Mouse (Mus musculus) R1 (cell line): ENCODE results near the gene Supt5.
A peak's percentile ranks its signal among the peaks of the same experiment; 100 is the strongest.

Source experiments
- DNase-seq: peaks from one replicate; pipeline ENCODE4 v3.0.0-alpha.2; 2018; ENCODE audit warnings: low read depth, low spot score

Gene Supt5

GRCm38 (mm10) chr7:28374647-28375046 is 36.1 kb upstream of the Supt5 start:
- no peak for DNase-seq

GRCm38 (mm10) chr7:28373891-28374495 is 35.4 kb upstream of the Supt5 start:
- no peak for DNase-seq

DNA sequence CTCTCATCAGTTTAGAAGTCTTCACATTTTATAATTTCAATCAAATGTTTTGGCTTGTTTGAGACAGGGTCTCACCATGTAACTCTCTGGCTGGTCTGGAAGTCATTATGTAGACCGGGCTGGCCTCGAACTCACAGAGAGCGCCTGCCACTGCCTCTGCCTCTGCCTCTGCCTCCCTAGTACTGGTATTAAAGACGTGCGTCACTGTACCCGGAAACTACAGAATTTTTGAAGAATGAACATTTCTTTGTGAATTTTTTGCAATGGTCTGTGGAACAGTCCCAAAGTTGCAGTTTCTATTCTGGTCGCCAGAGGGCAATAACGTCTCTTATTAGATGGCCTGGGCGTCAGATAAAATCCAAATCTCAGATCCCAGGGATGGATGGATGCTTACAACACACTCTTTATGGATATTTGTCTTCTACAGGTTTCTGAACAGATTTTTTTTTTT is 34.6 kb upstream of the Supt5 start:
- DNase-seq = peak; percentile 91

DNA sequence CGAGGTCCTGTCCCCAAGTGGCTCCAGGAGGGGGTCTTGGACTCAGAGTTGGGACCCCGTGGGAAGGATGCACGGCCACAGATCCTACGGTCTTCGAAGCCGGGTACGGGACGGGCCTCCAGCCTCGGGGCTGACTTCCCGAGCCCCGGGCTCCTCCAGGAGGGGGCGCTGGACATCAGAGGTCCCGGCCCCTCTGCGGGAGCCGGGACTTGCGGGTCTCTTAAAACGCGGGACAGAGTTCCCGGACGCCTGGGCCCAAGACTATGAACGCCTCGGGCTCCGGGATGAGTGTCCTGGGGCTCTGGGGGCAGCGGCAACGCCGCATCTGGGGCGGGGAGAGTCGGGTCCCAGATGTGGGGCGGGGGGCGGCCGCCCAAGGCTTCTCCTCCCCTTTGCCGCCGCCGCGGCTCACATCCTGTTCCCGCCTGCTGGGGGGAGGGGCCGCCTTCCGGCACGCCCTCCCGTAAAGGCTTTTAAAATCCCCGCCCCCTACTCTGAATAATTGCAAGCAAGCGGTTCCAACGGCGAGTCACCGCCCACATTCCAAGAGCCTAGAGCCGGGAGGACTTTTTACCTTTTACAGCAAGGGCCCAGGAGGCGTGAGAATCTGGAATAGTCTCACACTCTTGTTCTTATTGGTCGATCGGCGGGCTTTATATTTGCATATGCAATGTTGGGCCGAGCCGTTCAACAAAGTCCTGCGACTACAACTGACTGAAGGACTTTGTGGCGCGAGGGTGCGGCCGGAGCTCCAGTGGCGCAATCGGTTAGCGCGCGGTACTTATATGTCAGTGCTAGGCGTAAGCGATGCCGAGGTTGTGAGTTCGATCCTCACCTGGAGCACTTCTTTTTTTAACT is 33.9 kb upstream of the Supt5 start, which contains the start of gene Plekhg2:
Plekhg2 (minus strand) TSS at position 349 of the 858 bp plus-strand sequence.
- DNase-seq = peak; percentile 100

DNA sequence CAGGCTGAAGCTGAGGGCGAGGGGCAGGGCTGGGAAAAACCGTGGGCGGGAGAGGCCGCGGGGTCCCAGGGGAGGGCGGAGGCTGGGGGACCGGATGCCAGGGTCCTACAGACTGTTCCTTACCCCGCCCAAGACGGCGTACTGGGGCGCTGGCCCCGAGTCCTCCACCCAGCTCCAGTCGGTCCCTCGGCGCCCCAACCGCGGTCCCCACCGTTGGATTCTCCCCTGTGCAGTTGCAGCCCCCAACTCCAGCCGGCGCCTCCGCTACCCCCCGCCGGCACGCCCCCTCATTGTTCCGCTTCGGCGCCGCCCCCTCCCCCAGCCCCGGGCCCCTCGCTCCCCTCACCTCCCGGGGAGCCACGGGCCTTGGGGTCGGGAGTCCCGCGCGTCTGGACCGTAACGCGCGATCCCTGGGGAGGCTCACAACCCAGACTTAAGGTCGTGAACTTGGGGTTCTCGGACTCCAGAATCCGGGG is 33.0 kb upstream of the Supt5 start:
- DNase-seq = no peak

- DNase-seq = no peak
Observed at GRCm38 (mm10) chr7:28370977-28371513, 32.5 kb upstream of the Supt5 start.

- DNase-seq = no peak
Observed at GRCm38 (mm10) chr7:28370051-28370450, 31.5 kb upstream of the Supt5 start.

- no peak for DNase-seq
Observed at GRCm38 (mm10) chr7:28368276-28368920, 29.9 kb upstream of the Supt5 start.

DNA sequence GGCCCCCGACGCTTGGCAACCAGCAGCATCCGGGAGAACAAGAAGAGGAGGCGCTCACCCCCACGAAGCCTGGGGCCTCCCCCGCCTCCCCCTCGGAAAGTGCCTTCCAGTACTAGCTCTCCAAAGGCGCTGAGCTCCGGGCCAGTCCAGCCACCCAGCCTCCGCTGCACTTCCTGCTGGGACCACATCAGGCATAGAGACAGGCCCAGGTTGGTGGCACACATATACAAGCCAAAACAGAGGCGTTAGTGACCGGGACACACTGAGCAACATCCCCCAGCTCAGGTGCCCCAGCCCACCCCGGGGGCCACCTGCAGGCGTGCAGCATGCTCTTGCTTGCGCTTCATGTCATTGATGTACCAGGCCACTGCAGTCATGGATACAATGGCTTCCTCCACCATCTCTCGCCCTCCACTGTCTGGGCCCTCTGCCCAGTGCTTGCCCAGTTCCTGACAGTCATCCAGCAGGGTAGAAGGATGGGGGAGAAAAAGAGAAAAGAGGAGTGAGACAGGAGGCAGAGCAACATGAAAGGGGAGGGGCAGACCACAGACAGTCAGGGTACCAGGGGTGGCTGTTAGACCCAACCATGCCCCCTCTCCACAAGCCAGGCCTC is 29.2 kb upstream of the Supt5 start:
- no peak for DNase-seq

GRCm38 (mm10) chr7:28362441-28363060 is 24.0 kb upstream of the Supt5 start:
- no peak for DNase-seq

GRCm38 (mm10) chr7:28361647-28362341 is 23.2 kb upstream of the Supt5 start:
- peak; percentile 72 for DNase-seq

DNA sequence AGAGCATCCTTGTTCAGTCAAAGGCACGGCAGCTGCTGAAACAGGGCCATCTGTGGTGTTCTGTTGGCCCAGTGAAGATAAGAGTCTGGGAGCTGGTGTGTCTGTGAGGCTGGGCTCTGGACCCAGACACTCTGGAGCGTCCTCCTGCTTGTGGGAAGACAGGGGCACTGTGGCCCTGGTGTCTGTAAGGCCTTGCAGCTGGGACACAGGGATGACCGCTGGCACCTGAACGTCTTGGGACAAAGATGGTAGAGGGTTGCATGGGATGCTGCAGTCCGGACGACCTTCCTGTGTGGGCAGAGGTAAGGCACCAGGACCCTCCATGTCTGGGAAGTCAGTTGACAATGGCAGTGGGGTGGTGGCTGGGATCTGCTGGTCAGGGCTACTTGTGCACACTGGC is 21.7 kb upstream of the Supt5 start:
- no peak for DNase-seq

DNA sequence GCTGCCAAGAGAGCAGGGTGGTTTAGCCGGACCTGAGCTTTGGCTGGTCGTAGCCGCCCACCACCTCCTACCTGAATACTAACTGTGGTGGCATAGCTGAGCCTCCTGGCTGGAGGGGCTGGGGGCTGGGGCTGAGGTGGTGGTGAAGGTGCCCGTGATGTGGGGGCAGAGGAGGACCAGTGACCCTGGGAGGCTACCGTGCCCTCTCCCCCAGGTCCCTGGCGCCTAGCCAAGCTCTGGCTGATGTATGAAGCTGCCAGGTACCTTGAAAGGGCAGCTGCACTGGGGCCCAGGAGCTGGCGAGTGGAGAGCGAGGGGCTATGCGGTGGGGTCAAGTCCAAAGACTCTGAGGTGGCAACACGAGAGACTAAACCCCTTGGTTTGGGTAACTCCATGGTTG is 21.3 kb upstream of the Supt5 start:
- no peak for DNase-seq

GRCm38 (mm10) chr7:28358431-28358830 is 19.9 kb upstream of the Supt5 start:
- DNase-seq = no peak

DNA sequence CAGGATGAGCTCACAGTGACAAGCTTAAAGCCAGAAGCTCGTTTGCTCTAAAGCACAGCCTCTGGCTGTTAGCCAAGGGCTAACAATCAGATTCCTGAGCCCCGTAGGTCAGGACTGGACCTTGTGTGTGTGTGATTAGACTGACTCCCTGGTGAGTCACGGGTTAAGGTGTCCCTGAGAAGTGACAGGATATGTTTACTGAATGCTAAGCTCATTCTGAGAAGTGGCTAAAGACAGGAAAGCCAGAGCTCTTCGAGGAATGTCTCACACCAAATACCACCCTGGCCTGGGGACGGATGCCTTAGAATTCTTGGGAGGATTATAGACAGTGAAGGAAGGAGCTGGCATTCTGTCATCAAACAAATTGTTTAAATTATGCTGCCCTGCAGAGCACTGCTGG is 19.4 kb upstream of the Supt5 start:
- DNase-seq = peak; percentile 80

DNA sequence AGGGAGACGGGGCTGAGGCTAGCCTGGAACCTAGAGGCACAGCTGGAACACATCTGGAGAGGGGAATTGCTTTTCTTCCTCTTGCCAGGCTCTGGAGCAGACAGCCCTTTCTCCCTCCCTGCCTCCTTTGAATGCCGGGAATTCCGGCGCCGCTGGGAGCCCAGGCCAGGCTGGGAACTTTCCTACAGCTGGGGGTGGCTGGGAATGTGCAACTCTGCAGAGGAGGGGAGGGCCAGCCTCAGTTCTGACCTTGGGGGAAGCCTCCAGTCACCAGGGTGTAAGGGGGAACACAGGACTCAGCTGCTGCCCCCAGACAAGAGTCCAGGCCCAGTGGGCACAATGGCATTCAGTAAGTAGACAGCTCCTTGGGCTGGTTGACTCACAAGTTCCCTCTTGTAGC is 18.4 kb upstream of the Supt5 start:
- peak; percentile 92 for DNase-seq

- no peak for DNase-seq
Observed at GRCm38 (mm10) chr7:28355221-28355620, 16.7 kb upstream of the Supt5 start.

- peak; percentile 65 for DNase-seq
Observed at GRCm38 (mm10) chr7:28354596-28354995, 16.1 kb upstream of the Supt5 start.

DNA sequence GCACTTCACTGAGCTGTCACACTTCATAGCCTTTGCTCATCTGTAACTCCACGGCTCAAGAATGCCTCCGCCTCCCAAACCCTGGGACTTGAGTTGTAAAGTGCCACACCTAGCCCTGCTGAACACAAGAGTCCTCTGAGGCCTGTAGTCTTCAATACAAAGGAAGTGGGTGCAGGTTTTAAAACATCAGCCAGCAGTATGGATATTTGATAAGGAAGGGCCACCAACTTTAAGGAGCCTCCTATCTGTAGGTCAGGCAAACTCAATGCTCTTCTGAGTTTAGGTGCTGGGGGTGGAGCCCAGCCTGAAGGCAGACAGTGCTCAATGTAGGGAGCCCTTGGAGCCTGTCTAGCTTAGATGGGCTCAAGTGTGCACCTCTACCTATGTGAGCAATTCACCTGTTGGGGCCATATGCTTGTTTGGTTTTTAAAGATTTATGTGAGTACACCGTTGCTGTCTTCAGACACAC is 15.6 kb upstream of the Supt5 start:
- DNase-seq = peak; percentile 60

- DNase-seq = no peak
Observed at GRCm38 (mm10) chr7:28353267-28353666, 14.7 kb upstream of the Supt5 start.
